Mouse (Mus musculus) liver, adult 2 months (tissue): ENCODE measurements at regions not wholly inside any gene's neighbourhood (a gene's known extent, or its start where the extent isn't known, plus 50 kb on each side); places are given as distances from the start of the nearest gene placed in this dataset.

ENCODE experiments used
- DNase-seq: peaks from one replicate; pipeline ENCODE4 v3.0.0-alpha.2; 2011; ENCODE audit warnings: low read depth, low spot score; ENCODE audit errors: extremely low read depth
- H3K27ac ChIP-seq: fragments of 200-500 bp; replicated peaks from 2 replicates; pipeline ENCODE4 v1.5.1; 2012; ENCODE audit warnings: low read depth, mild to moderate bottlenecking, control low read depth, inconsistent platforms, low read length; ENCODE audit not compliant: insufficient read depth
- H3K27me3 ChIP-seq: fragments of 200-500 bp; 2 replicates; pipeline ENCODE4 v1.6.1; 2012; ENCODE audit warnings: mild to moderate bottlenecking, moderate library complexity, low read length, inconsistent platforms; ENCODE audit not compliant: control insufficient read depth, insufficient read depth
- H3K36me3 ChIP-seq: fragments of 200-500 bp; 2 replicates; pipeline ENCODE4 v1.6.1; 2012; ENCODE audit warnings: low read length, inconsistent platforms; ENCODE audit not compliant: control insufficient read depth, insufficient read depth
- H3K4me1 ChIP-seq: fragments of 200-500 bp; 2 replicates; pipeline ENCODE4 v1.6.1; 2011; ENCODE audit warnings: low read length; ENCODE audit not compliant: control insufficient read depth, insufficient read depth
- H3K4me3 ChIP-seq: fragments of 200-500 bp; 2 replicates; pipeline ENCODE4 v1.5.1; 2011; ENCODE audit warnings: low read depth, mild to moderate bottlenecking, control low read depth, low read length, moderate library complexity; ENCODE audit not compliant: insufficient read depth
- H3K79me2 ChIP-seq: fragments of 200-500 bp; 2 replicates; pipeline ENCODE4 v1.6.1; 2012; ENCODE audit warnings: inconsistent platforms, mild to moderate bottlenecking, low read length, moderate library complexity; ENCODE audit not compliant: control insufficient read depth, insufficient read depth
- H3K9ac ChIP-seq: fragments of 200-500 bp; 2 replicates; pipeline ENCODE4 v1.6.1; 2012; ENCODE audit warnings: low read depth, mild to moderate bottlenecking, control low read depth, inconsistent platforms, low read length
- CTCF ChIP-seq: fragments of 200-500 bp; IDR thresholded peaks from 2 replicates; pipeline ENCODE4 v1.5.1; 2011; ENCODE audit warnings: low read depth, low read length, control low read depth
- POLR2A ChIP-seq: fragments of 200-500 bp; IDR thresholded peaks from 2 replicates; pipeline ENCODE4 v1.6.1; 2011; ENCODE audit warnings: low read length, control low read depth; ENCODE audit not compliant: insufficient read depth; ENCODE audit errors: extremely low read depth
- WGBS: fragments of 180-500 bp; shearing (Covaris S2); methylation state at CpG from one replicate; pipeline ENCODE4 v1.1.7; 2018; 5-methylcytosine and 5-hydroxymethylcytosine counted together

DNA sequence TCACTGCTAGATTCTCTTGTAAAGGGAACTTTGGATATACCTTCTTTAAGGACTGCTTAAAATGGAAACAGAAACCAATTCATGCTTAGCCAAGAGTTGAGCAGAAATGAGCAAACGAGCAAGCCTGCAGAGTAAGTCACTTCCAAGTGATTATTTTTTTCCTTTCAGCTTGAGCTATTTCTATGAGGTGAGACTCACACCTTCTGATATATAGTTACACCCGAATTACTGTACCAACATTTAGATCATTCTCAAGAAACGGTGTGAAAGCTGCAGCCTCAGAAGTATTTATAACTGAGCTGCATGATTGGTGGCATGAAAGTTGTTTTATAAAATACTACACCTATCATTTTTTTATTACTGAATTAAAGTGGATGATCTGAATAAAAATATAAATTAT, 771.9 kb upstream of the 4930452B06Rik start:
- H3K79me2 ChIP-seq: no peaks in the 10 kb centered on the region
- H3K27ac ChIP-seq: no peak overlapping the region
- TF ChIP-seq POLR2A (no peak), CTCF (no peak)
- H3K4me1 ChIP-seq: no peaks in the 10 kb centered on the region
- no peaks in the 10 kb centered on the region for H3K36me3 ChIP-seq
- H3K27me3 ChIP-seq: no peaks in the 10 kb centered on the region
- DNase-seq: no peak
- no peak overlapping the region for H3K4me3 ChIP-seq
- no peak overlapping the region for H3K9ac ChIP-seq
- WGBS: 70% methylated on average over 3 of the region's 3 CpGs

DNA sequence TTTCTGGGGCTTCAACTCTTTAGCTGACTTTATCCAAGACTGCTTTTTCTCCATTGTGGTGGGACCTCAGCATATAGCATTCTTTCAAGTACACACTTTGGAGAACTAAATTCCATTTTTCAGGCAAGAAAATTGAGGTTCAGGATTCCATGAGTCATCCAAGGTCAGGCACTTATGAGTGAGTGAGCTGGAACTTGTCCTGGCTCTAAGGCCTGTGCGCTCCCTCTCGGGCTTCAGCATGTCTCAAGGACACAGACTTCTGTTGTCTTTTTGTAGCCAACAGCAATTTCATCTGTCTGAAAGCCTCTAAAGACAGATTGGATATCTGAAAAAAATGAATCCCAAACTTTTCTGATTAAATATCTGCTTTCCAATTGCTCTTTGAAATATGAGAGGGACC, 769.1 kb upstream of the 4930452B06Rik start:
- no peaks in the 10 kb centered on the region for H3K27me3 ChIP-seq
- H3K9ac ChIP-seq: no peak overlapping the region
- 85% methylated on average over 2 of the region's 2 CpGs for WGBS
- H3K27ac ChIP-seq: no peak overlapping the region
- no peaks in the 10 kb centered on the region for H3K36me3 ChIP-seq
- no peak overlapping the region for H3K4me3 ChIP-seq
- no peaks in the 10 kb centered on the region for H3K4me1 ChIP-seq
- H3K79me2 ChIP-seq: no peaks in the 10 kb centered on the region
- no peak for DNase-seq
- no peak for TF ChIP-seq POLR2A
- TF ChIP-seq CTCF: no peak

DNA sequence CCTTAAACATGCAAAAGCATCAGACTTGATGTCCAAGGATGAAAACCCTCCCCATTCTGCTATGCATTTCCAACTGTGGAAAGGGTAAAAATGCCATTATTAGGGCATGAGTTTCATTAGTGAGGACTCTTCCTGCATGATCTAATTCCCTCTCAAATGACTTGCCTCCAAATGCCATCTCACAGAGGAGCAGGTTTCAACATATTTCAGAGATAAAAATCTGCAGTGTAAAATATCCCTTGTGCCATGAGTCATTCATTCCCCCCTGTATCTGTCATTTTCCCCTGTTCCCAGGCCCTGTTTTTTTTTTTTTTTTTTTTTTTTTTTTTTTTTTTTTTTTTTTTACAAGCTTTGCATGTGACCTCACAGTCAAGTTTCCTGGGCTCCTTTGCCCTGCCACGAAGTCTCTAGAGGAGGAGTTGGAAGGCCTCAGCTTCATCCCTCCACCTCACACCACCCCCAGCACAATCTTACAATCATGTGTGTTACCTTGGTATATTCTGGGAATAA, 767.1 kb upstream of the 4930452B06Rik start:
- Histone ChIP-seq H3K9ac (no peak overlapping the region), H3K27me3 (no peaks in the 10 kb centered on the region), H3K27ac (no peak overlapping the region), H3K79me2 (no peaks in the 10 kb centered on the region), H3K4me1 (no peaks in the 10 kb centered on the region), H3K36me3 (no peaks in the 10 kb centered on the region), H3K4me3 (no peak overlapping the region)
- DNase-seq: no peak
- TF ChIP-seq CTCF (no peak), POLR2A (no peak)
- WGBS: 62% methylated on average over 1 of the region's 1 CpGs

DNA sequence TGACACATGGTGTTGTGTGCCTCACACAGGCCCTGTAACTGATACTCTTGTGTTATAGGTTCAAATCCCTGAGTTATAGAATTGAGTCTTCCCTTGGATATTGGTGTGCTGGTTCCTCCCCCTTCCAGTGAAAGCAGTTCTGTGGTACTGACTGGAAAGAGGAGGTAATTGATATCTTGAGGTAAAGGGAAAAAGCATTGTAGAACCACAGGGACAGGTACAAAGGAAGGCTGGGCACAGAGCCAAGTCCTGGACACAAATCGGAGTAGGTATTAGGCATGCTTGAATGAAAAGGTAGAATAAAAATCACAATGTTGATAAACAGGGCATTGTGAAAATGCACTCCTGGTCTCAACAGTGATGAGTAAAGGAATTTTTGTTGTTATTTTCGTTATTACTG, 765.8 kb upstream of the 4930452B06Rik start:
- Histone ChIP-seq H3K36me3 (no peaks in the 10 kb centered on the region), H3K27ac (no peak overlapping the region), H3K79me2 (no peaks in the 10 kb centered on the region), H3K9ac (no peak overlapping the region), H3K4me3 (no peak overlapping the region), H3K4me1 (no peaks in the 10 kb centered on the region), H3K27me3 (no peaks in the 10 kb centered on the region)
- DNase-seq: no peak
- 86% methylated on average over 2 of the region's 2 CpGs for WGBS
- TF ChIP-seq CTCF (no peak), POLR2A (no peak)

DNA sequence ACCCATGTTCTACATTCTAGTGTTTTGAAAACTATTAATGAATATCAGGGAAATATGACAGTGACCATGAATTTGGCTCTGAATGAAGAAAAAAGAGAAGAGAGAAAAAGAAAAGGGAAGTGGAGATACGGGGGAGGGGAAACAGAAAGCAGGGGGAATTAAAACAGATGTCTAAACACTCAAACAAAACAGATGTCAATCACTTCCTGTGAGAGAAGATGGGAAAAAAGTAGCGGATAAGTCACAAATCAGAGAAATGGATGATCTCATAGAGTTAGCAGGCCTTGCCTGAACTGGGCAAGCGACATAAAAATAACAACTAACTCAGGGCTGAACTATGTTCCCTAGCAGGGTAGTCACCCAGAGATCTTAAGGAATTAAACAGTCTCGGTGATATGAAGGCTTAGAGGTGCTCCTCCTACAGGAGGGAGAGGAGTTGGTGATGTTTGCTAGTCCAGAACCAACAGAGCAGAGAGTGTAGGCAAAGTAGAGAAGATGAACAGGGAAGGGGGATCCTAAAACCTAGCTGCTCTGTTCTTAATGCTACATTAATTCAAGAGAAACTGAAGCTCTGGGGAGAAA, 745.9 kb upstream of the 4930452B06Rik start:
- Histone ChIP-seq H3K4me1 (no peaks in the 10 kb centered on the region), H3K36me3 (no peaks in the 10 kb centered on the region), H3K4me3 (no peak overlapping the region), H3K9ac (no peak overlapping the region), H3K27me3 (no peaks in the 10 kb centered on the region), H3K27ac (no peak overlapping the region), H3K79me2 (no peaks in the 10 kb centered on the region)
- TF ChIP-seq POLR2A (no peak), CTCF (no peak)
- WGBS: 78% methylated on average over 4 of the region's 4 CpGs
- DNase-seq: no peak

DNA sequence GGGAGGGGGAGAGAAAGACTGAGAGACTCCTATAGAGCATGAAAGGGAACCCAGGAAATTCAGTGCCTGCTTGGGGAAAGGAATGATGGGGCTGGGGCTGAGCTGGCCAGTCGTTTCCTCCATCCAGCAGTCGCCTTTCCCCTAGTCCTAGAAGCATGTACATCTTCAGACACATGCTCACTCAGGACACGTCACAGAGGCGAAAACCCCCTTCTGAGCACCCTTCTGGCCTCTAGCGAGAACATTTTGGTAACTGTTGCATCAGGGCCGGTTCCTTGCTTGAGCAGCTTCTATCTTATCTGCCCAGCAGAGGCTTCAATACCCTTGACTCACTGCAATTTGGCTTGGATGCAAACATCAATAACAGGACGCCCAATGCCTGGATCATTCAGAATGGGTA, 737.6 kb upstream of the 4930452B06Rik start:
- Histone ChIP-seq H3K27me3 (no peaks in the 10 kb centered on the region), H3K27ac (no peak overlapping the region), H3K4me1 (no peaks in the 10 kb centered on the region), H3K9ac (no peak overlapping the region), H3K79me2 (no peaks in the 10 kb centered on the region), H3K36me3 (no peaks in the 10 kb centered on the region), H3K4me3 (no peak overlapping the region)
- no peak for TF ChIP-seq POLR2A
- TF ChIP-seq CTCF: no peak
- no peak for DNase-seq
- WGBS: 81% methylated on average over 7 of the region's 7 CpGs
